Comparison of ENCODE assay signal across 20 mouse cellular contexts in the genomic region with DNA sequence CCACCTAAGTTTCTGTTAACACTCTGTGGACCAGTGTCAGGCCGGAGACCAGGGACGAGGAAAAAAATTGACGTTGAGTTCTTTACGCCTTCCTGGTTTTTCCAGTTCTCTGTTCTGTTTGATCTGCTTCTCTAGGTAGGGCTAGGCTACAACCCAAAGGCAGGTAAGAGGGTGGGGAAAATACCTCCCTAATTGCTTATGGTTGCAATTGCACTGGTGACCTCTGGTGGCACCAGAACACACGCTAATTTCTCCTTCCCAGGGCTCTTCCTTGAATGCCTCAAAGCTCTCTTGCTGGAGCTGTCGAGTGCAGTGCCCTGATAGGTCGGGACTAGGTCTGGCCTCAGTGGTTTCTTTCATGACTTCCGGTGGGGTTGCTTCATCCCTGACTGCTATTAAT. TPM values are rescaled to one million over a fixed set of nuclear protein-coding genes. Genes with fewer than 3 reads are reported as not detected.
DNase-seq lines count a peak whose midpoint lies in the region; ATAC-seq and TF ChIP-seq lines count a peak whose summit lies in the region.
"Had no signal": no experiment of that assay in that cellular context is flagged by ENCODE, and none has a peak within 500 bp of the region (broad histone marks: within the 10 kb centered on the region; RNA-seq: fewer than 3 reads in every experiment).

No protein-coding gene starts in this region.

- TF ChIP-seq POLR2A in lung, adult 2 months (IDR thresholded peaks at IDR 0.05; ENCODE audit: borderline replicate concordance, extremely low read depth, low read depth, low read length) = no peak

- no peaks in the 10 kb centered on the region for H3K4me1 ChIP-seq in heart, postnatal 0 days (ENCODE audit: control insufficient read depth, insufficient read depth)
- no peaks in the 10 kb centered on the region for H3K4me1 ChIP-seq in lung, postnatal 0 days (ENCODE audit: insufficient read depth, low read depth, low read length)
- H3K4me1 ChIP-seq in lung, adult 2 months (ENCODE audit: control insufficient read depth, insufficient read depth, low read length) = no peaks in the 10 kb centered on the region
- no peaks in the 10 kb centered on the region for H3K4me1 ChIP-seq in stomach, postnatal 0 days (replicated peaks; ENCODE audit: control insufficient read depth, insufficient read depth)
- H3K4me1 ChIP-seq: heart, embryonic 15.5 days; limb, embryonic 12.5 days; liver, embryonic 15.5 days had no signal

- no peaks in the 10 kb centered on the region for H3K36me3 ChIP-seq in heart, postnatal 0 days (replicated peaks; ENCODE audit: control insufficient read depth, insufficient read depth, low read length)
- H3K36me3 ChIP-seq in lung, postnatal 0 days (ENCODE audit: insufficient read depth, low read length) = no peaks in the 10 kb centered on the region
- no peaks in the 10 kb centered on the region for H3K36me3 ChIP-seq in stomach, postnatal 0 days (ENCODE audit: control insufficient read depth, insufficient read depth, low read length)
- H3K36me3 ChIP-seq: heart, embryonic 15.5 days; limb, embryonic 12.5 days; liver, embryonic 15.5 days had no signal

- ATAC-seq in heart, postnatal 0 days (ENCODE audit: insufficient read depth, low read depth) = no peak
- ATAC-seq in lung, postnatal 0 days = peak; percentile 65
- peak; percentile 85 for ATAC-seq in stomach, postnatal 0 days (ENCODE audit: low FRiP score, low TSS enrichment)
- ATAC-seq in monocyte, adult 5-6 weeks (replicated peaks; ENCODE audit: insufficient number of reproducible peaks, low FRiP score, low TSS enrichment, poor library complexity, severe bottlenecking) = no peak

- no peaks in the 10 kb centered on the region for H3K9me3 ChIP-seq in heart, postnatal 0 days (replicated peaks; ENCODE audit: control insufficient read depth, low read length)
- no peaks in the 10 kb centered on the region for H3K9me3 ChIP-seq in lung, postnatal 0 days (ENCODE audit: low read length)
- H3K9me3 ChIP-seq in stomach, postnatal 0 days (ENCODE audit: control insufficient read depth, low read length) = no peaks in the 10 kb centered on the region
- H3K9me3 ChIP-seq: heart, embryonic 15.5 days; liver, embryonic 15.5 days had no signal

- peak; percentile 26; the same call in 1 of the 2 replicates for TF ChIP-seq CTCF in heart, postnatal 0 days (IDR thresholded peaks at IDR 0.05; ENCODE audit: low read depth)
- TF ChIP-seq CTCF in lung, postnatal 0 days (IDR thresholded peaks at IDR 0.05) = peak; percentile 56
- no peak for TF ChIP-seq CTCF in lung, adult 2 months (IDR thresholded peaks at IDR 0.05; ENCODE audit: insufficient read depth, low read length)
- TF ChIP-seq CTCF in stomach, postnatal 0 days (IDR thresholded peaks at IDR 0.05; ENCODE audit: low read depth) = peak; percentile 67

- no peak overlapping the region for H3K4me3 ChIP-seq in heart, postnatal 0 days (ENCODE audit: low read depth, low read length)
- H3K4me3 ChIP-seq in lung, postnatal 0 days (ENCODE audit: low read depth, low read length) = no peak overlapping the region
- no peak overlapping the region for H3K4me3 ChIP-seq in lung, adult 2 months (replicated peaks; ENCODE audit: extremely low read depth, low read depth, low read length)
- no peak overlapping the region for H3K4me3 ChIP-seq in stomach, postnatal 0 days (ENCODE audit: low read depth, low read length)
- H3K4me3 ChIP-seq: heart, embryonic 15.5 days; limb, embryonic 12.5 days; liver, embryonic 15.5 days had no signal

- H3K9ac ChIP-seq in heart, postnatal 0 days (replicated peaks; ENCODE audit: low read depth, low read length) = no peak overlapping the region
- no peak overlapping the region for H3K9ac ChIP-seq in lung, postnatal 0 days (replicated peaks; ENCODE audit: low read depth)
- H3K9ac ChIP-seq in stomach, postnatal 0 days (ENCODE audit: low read length) = no peak overlapping the region
- H3K9ac ChIP-seq: heart, embryonic 15.5 days; limb, embryonic 12.5 days; liver, embryonic 15.5 days had no signal

- no peak for DNase-seq in heart, postnatal 0 days (ENCODE audit: low spot score)
- no peak for DNase-seq in heart, adult 11 months
- peak; percentile 77 for DNase-seq in lung, postnatal 0 days (ENCODE audit: low spot score)
- DNase-seq in lung, adult 2 months = no peak
- DNase-seq in fat pad, adult 2 months (ENCODE audit: extremely low read depth, low read depth, low spot score) = peak; percentile 1
- peak; percentile 31 for DNase-seq in stomach, postnatal 0 days (ENCODE audit: low spot score)
- DNase-seq: adrenal gland, adult 8-10 months; B cell, adult 2 months; cerebellum, adult 9-10 months; embryo, embryonic 11 days; gastrocnemius, postnatal 14 days; kidney, adult 2 months; kidney, postnatal 4 days; layer of hippocampus, postnatal 36 days; thymus, postnatal 14 days had no signal

- 48% methylated on average over 8 of the region's 8 CpGs for WGBS in heart, postnatal 0 days
- 47% methylated on average over 8 of the region's 8 CpGs for WGBS in lung, postnatal 0 days
- 50% methylated on average over 8 of the region's 8 CpGs for WGBS in lung, adult 2 months
- 48% methylated on average over 8 of the region's 8 CpGs for WGBS in stomach, postnatal 0 days

- H3K27ac ChIP-seq in heart, postnatal 0 days (ENCODE audit: low read depth) = no peak overlapping the region
- H3K27ac ChIP-seq in lung, postnatal 0 days (ENCODE audit: low read length) = no peak overlapping the region
- no peak overlapping the region for H3K27ac ChIP-seq in stomach, postnatal 0 days (replicated peaks)
- H3K27ac ChIP-seq: heart, embryonic 15.5 days; limb, embryonic 12.5 days; liver, embryonic 15.5 days had no signal

- no peak overlapping the region for H3K4me2 ChIP-seq in heart, postnatal 0 days (ENCODE audit: low read depth, low read length)
- no peak overlapping the region for H3K4me2 ChIP-seq in lung, postnatal 0 days (replicated peaks; ENCODE audit: low read depth, low read length)
- H3K4me2 ChIP-seq in stomach, postnatal 0 days (replicated peaks; ENCODE audit: low read depth) = no peak overlapping the region
- H3K4me2 ChIP-seq: heart, embryonic 15.5 days; limb, embryonic 12.5 days; liver, embryonic 15.5 days had no signal

- TF ChIP-seq EP300 in heart, postnatal 0 days (IDR thresholded peaks at IDR 0.05; ENCODE audit: low read depth) = no peak
- TF ChIP-seq EP300 in lung, postnatal 0 days (IDR thresholded peaks at IDR 0.05) = no peak
- TF ChIP-seq EP300 in stomach, postnatal 0 days (optimal IDR thresholded peaks at IDR 0.05) = no peak

- no peaks in the 10 kb centered on the region for H3K27me3 ChIP-seq in heart, postnatal 0 days (ENCODE audit: control insufficient read depth, insufficient read depth, low read length)
- no peaks in the 10 kb centered on the region for H3K27me3 ChIP-seq in lung, postnatal 0 days (replicated peaks; ENCODE audit: insufficient read depth, low read length)
- no peaks in the 10 kb centered on the region for H3K27me3 ChIP-seq in stomach, postnatal 0 days (ENCODE audit: control insufficient read depth, insufficient read depth, low read length)
- H3K27me3 ChIP-seq: heart, embryonic 15.5 days; limb, embryonic 12.5 days; liver, embryonic 15.5 days had no signal

RNA-seq across cellular contexts. Expression of a gene that starts 42.9 kb away (rescaled TPM):
- 3.1 and 12.6 TPM in 2 replicates for total RNA-seq in heart, postnatal 0 days (2014; rRNA removed; ENCODE audit: low replicate concordance)
- polyA plus RNA-seq in heart, postnatal 0 days (2015; fragmentation: Nextera tagmentation; extraction: Ambion mirVana) = 5.0 and 6.6 TPM in 2 replicates
- 1.9 and 2.7 TPM in 2 replicates for polyA plus RNA-seq in lung, postnatal 0 days (2015; fragmentation: Nextera tagmentation; extraction: Ambion mirVana)
- 0.27 and 0.49 TPM in 2 replicates for polyA plus RNA-seq in lung, adult 2 months (2012; rRNA removed)
- polyA plus RNA-seq in stomach, postnatal 0 days (2015; fragmentation: Nextera tagmentation; extraction: Ambion mirVana) = 1.5 and 1.7 TPM in 2 replicates
- total RNA-seq in monocyte, adult 5-6 weeks (2017) = not detected in 3 replicates
- total RNA-seq: megakaryocyte-erythroid progenitor cell, adult 5-6 weeks had no signal

Comparison
In these comparisons a context has a peak if more than half of its experiments do, and no peak if none do; other contexts are left out.
1. DNase-seq: peak in lung, postnatal 0 days (single experiment), fat pad, adult 2 months (single experiment) and stomach, postnatal 0 days (single experiment); none in heart, postnatal 0 days (single experiment), heart, adult 11 months (single experiment) and lung, adult 2 months (single experiment).
2. ATAC-seq: peak in lung, postnatal 0 days (single experiment) and stomach, postnatal 0 days (single experiment); none in heart, postnatal 0 days (single experiment) and monocyte, adult 5-6 weeks (single experiment).